Mouse (Mus musculus) stomach, adult 2 months (tissue): Measurements from ENCODE around the gene Slc15a1. TPM values are rescaled to one million over a fixed set of nuclear protein-coding genes. Genes with fewer than 3 reads are reported as not detected.

Experiments
- polyA plus RNA-seq: library from polyadenylated mRNA; depleted of rRNA; stranded (reverse); fragments of >200 nt; gene quantifications from 2 replicates; pipeline ENCODE4 v1.2.3, GENCODE M21; 2012; rRNA removed

The Slc15a1 gene
- 1.1 and 1.4 TPM in 2 replicates for polyA plus RNA-seq

DNA sequence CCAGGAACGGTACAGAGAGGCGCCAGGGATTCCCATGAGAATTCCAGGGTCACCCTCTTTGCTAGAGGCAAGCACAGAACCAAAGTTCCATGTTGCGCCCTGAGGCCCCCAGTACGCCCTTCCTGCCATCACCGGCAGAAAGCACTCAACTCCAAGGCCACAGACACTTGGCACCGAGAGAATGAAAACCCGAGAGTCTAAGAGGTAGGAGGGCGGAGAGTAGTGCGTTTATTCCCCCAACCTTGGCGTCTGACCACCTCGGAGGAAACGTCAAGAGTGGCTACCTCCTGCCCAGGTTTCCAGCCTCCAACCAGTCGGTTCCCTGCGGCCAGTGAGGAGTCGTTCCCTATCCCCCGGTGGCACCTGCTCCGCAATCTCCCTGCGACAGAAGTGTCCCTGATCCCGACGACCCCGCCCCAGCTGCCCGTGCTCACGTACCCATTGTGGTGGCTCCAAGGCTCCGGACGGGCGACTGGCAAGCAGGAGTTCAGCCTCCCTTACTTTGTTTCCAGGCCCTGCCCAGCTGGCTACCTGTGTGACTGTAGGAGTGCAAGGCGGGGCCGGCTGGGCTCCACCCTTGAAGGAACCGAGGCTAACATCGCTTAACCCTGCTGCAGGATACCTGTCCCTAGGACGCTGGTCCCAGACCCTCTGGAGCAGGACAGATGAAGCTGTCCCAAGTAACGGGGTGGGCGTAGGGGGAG is at the start of gene Slc15a1:
Gene Slc15a1, minus strand, starts transcription at position 472 of the 704 bp plus-strand sequence.

Other genes starting within 250 kb of the Slc15a1 start
- gene Stk24, start 125.2 kb downstream of the Slc15a1 start, polyA plus RNA-seq: 9.8 and 10.4 TPM in 2 replicates